Mouse (Mus musculus): ENCODE results near the gene Cdc16. TPM values are rescaled to one million over a fixed set of nuclear protein-coding genes. Genes with fewer than 3 reads are reported as not detected.

The Cdc16 gene
- polyA plus RNA-seq, 1 experiment from 2014 or later: 233 TPM

DNA sequence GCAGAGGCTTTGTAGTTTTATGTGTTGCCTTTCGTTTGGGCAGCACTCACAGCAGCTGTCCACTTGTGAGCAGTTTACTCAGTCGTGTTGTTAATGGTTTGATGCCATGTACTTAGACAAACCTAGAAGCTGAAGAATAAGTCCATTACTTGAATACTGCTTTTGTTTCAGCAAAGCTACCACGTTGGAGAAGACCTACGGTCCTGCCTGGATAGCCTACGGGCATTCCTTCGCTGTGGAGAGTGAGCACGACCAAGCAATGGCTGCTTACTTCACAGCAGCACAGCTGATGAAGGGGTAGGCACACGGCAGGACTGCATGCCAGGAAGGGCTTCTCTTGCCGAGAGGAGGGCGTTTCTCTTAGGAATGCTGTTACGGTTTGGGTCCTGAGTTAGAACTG is 11.7 kb downstream of the Cdc16 start:
- no peaks in the 10 kb centered on the region for H3K9me3 ChIP-seq (replicated peaks)
- H3K36me3 ChIP-seq: peaks cover 98% of the 10 kb centered on the region
- no peaks in the 10 kb centered on the region for H3K27me3 ChIP-seq (ENCODE audit: low read depth, poor library complexity, severe bottlenecking)
- WGBS: 90% methylated on average over 11 of the region's 11 CpGs
- no peak overlapping the region for H3K4me3 ChIP-seq
- no peak for DNase-seq (ENCODE audit: low spot score)
- H3K4me1 ChIP-seq: no peaks in the 10 kb centered on the region
- no peak overlapping the region for H3K27ac ChIP-seq

DNA sequence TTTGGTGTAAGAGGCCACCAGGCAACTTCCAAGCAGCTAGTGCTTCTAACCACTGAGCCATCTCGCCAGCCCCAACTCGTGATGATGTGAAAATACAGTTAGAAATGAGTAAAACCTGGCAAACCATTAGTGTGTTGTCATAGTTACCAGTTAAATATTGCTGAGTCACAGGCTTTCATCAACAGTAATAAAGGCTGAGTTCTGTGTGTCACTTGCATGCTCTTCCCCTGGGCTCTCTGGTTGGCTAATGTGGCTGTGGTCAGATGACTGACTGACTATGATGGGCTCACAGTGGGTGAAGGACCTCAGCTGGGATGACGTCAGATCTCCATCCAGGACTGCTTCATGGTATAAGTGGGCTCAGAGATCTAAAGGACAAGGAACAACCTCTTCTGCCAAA is 23.1 kb downstream of the Cdc16 start:
- no peak for DNase-seq (ENCODE audit: low spot score)
- Histone ChIP-seq H3K4me3 (no peak overlapping the region), H3K9me3 (replicated peaks) (no peaks in the 10 kb centered on the region), H3K36me3 (peaks cover 71% of the 10 kb centered on the region), H3K27me3 (ENCODE audit: low read depth, poor library complexity, severe bottlenecking) (no peaks in the 10 kb centered on the region), H3K27ac (no peak overlapping the region), H3K4me1 (peaks cover 7% of the 10 kb centered on the region)
- WGBS: 84% methylated on average over 3 of the region's 3 CpGs

DNA sequence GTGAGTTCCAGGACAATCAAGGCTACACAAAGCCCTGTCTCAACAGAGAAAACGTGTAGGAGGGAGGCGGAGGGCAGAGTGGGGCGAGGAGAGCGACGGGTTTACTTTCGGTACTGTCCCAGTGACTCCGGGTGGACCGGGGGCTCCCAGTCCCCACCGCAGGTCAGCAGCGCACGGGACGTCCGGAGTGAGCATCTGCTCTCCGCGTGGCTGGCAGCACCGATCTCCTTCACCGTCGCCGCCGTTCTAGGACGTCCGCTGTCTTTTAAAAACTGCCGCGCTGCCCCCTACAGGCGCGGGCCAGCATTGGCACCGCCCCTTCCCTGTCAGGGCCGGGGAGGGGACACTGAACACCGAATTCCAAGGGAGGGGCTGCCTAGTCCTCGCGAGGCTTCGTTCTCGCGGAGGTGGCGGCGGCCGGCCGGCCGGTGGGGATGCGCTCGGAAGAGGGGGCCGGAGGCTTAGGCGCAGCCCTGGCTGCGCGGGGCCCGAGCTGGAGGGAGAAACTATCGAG is 27.8 kb downstream of the Cdc16 start, which contains the start of gene Upf3a:
Gene Upf3a (plus strand): TSS at position 366 of the 514 bp plus-strand sequence.
- H3K27me3 ChIP-seq (ENCODE audit: low read depth, poor library complexity, severe bottlenecking): no peaks in the 10 kb centered on the region
- under 1% methylated on average over 47 of the region's 47 CpGs for WGBS

DNA sequence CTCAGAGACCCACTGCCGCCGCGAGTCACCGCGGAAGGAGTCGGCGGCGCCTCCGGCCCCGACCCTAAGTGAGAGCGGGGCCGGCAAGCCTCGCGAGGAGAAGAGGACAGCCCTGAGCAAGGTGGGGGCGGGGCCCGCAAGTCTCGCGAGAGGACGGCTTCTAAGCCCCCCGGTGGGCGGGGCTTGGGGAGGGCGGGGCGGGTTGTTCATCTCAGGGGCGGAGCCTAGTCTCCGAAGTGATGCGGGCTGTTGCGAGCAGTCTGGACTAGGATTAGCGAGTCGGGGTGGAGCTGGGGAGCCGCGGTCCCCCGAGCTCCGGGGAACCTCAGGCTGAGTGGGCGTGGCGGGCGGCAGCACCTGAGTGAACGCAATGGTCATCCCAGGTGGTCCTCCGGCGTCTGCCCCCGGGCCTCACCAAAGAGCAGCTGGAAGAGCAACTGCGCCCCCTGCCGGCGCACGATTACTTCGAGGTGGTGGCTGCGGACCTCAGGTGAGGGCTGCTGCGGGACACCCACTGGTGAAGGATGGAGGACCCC is 28.4 kb downstream of the Cdc16 start:
- H3K4me3 ChIP-seq: peak overlapping the region; percentile 81
- WGBS: 0% methylated on average over 43 of the region's 47 CpGs
- H3K4me1 ChIP-seq: peaks cover 16% of the 10 kb centered on the region
- H3K36me3 ChIP-seq: peaks cover 46% of the 10 kb centered on the region
- peak overlapping the region; percentile 98 for H3K27ac ChIP-seq
- H3K9me3 ChIP-seq (replicated peaks): no peaks in the 10 kb centered on the region
- H3K27me3 ChIP-seq (ENCODE audit: low read depth, poor library complexity, severe bottlenecking): no peaks in the 10 kb centered on the region
- peak; percentile 99 for DNase-seq (ENCODE audit: low spot score)

More for the DNA sequence above, 27.8 kb downstream of the Cdc16 start, which contains the start of gene Upf3a:
- H3K27ac ChIP-seq: peak within 1 kb of the TSS; percentile 98
- peaks cover 16% of the 10 kb centered on the region for H3K4me1 ChIP-seq
- peaks cover 51% of the 10 kb centered on the region for H3K36me3 ChIP-seq
- H3K4me3 ChIP-seq: peak within 1 kb of the TSS; percentile 81
- DNase-seq (ENCODE audit: low spot score): peak; percentile 96
- H3K9me3 ChIP-seq (replicated peaks): no peaks in the 10 kb centered on the region

DNA sequence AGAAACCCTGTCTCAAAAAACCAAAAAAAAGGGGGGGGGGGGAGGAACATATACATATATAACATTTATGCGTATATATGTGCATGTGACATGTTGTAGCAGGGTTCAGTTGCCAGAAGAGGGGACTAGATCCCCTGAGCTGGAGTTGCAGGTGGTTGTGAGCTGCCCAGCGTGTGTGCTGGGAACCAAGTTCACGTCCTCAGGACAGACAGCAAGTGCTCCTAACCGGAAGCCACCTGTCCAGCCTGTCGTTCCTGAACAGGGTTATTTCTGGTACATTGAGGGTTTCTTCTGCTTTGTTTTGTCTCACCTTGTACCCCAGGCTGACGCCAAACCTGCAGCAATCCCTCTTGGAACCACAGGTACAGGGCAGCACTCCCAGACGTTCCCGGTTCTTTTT is 32.1 kb downstream of the Cdc16 start:
- no peak for DNase-seq (ENCODE audit: low spot score)
- Histone ChIP-seq H3K27me3 (ENCODE audit: low read depth, poor library complexity, severe bottlenecking) (no peaks in the 10 kb centered on the region), H3K36me3 (peaks cover 52% of the 10 kb centered on the region), H3K9me3 (replicated peaks) (no peaks in the 10 kb centered on the region), H3K4me1 (peaks cover 11% of the 10 kb centered on the region), H3K4me3 (no peak overlapping the region), H3K27ac (no peak overlapping the region)
- 93% methylated on average over 8 of the region's 8 CpGs for WGBS

DNA sequence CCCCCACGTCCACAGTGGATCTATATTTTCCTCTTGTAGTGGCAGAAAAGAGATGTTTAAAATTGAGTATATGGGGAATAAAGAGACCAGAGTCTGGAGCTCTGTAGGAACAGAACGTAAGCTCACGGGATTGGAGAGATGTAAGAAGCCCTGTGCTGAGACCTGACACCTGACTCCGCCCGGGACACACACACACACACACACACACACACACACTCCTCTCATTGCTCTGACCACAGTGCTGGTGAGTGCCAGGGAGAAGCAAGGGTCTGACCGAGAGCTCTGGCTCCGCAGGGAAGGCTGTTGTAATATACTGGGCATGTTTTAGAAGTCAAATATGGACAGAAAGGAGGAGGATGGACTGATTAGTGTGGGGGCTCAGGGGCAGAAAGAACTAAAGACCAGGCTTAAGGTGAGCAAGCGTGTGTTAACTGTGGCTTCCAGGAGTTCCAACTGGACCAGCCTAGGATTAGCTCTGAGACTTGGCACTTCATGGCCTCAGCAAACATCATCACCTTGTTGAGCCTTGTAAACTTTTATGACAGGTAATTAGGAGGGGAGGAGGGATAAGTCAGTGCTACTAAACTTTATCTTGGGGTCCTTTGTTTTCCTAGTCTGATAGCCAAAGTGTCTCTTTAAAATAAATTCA is 35.7 kb downstream of the Cdc16 start:
- Histone ChIP-seq H3K27me3 (ENCODE audit: low read depth, poor library complexity, severe bottlenecking) (no peaks in the 10 kb centered on the region), H3K27ac (no peak overlapping the region), H3K36me3 (peaks cover 73% of the 10 kb centered on the region), H3K4me1 (no peaks in the 10 kb centered on the region), H3K9me3 (replicated peaks) (no peaks in the 10 kb centered on the region), H3K4me3 (no peak overlapping the region)
- no peak for DNase-seq (ENCODE audit: low spot score)
- WGBS: 89% methylated on average over 8 of the region's 8 CpGs

DNA sequence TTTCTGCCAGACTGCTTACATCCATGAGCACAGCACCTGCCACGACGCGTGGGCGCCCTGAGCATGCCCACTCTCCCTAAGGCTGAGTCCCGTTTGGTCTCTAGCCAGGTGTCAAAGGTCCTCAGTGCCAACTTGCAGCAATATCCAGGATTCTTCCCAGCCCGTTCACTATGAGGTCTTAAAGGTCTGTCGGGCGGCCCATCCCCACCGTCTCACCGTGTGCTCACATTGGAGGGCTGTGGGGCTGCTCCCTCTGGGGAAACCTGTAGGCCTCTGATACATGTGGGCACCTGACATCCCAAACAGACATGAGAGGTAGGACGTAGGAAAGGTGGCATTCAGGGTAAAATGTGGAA is 36.2 kb downstream of the Cdc16 start:
- Histone ChIP-seq H3K27ac (no peak overlapping the region), H3K9me3 (replicated peaks) (no peaks in the 10 kb centered on the region), H3K36me3 (peaks cover 73% of the 10 kb centered on the region), H3K27me3 (ENCODE audit: low read depth, poor library complexity, severe bottlenecking) (no peaks in the 10 kb centered on the region), H3K4me3 (no peak overlapping the region), H3K4me1 (no peaks in the 10 kb centered on the region)
- no peak for DNase-seq (ENCODE audit: low spot score)
- WGBS: 93% methylated on average over 11 of the region's 11 CpGs

DNA sequence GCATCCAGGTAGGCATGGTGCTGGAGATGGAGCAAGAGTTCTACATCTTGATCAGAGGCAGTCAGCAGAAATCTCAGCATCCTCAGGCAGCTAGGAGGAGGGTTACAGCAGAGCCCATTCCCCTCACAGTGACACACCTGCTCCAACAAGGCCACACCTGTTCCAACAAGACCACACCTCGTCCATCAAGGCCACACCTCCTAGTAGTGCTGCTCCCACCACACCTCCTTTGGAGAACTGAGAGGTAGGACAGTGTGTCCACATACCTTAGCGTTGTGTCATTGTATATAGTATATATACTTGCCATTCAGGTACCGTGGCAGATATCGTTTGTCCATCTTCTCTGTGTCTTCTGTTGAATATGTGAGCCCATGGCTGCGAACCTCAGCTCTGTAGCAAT is 40.2 kb downstream of the Cdc16 start:
- no peak for DNase-seq (ENCODE audit: low spot score)
- Histone ChIP-seq H3K4me3 (no peak overlapping the region), H3K9me3 (replicated peaks) (no peaks in the 10 kb centered on the region), H3K27ac (no peak overlapping the region), H3K36me3 (peaks cover 62% of the 10 kb centered on the region), H3K4me1 (no peaks in the 10 kb centered on the region), H3K27me3 (ENCODE audit: low read depth, poor library complexity, severe bottlenecking) (no peaks in the 10 kb centered on the region)
- 92% methylated on average over 5 of the region's 5 CpGs for WGBS

DNA sequence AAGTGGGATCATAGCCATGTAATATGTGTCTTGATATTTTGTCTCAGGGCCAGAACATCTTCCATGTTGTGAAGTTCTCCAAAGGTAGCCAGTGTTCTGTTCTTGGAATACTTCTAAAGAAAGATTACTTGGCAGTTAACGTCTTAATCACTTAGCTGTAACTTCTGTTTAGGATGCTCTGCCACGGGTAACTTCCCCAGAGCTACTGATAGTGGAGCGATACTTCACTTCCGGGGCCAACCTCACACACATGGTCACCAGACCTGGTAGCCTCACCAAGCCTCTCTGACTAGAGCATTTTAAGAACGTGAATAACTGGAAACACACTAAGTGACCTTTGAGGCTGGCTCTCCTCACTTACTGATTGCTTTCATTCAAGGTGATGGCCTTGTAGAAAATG is 42.1 kb downstream of the Cdc16 start:
- H3K4me1 ChIP-seq: no peaks in the 10 kb centered on the region
- no peak overlapping the region for H3K4me3 ChIP-seq
- peaks cover 45% of the 10 kb centered on the region for H3K36me3 ChIP-seq
- no peak for DNase-seq (ENCODE audit: low spot score)
- no peaks in the 10 kb centered on the region for H3K9me3 ChIP-seq (replicated peaks)
- WGBS: 92% methylated on average over 5 of the region's 5 CpGs
- no peaks in the 10 kb centered on the region for H3K27me3 ChIP-seq (ENCODE audit: low read depth, poor library complexity, severe bottlenecking)
- no peak overlapping the region for H3K27ac ChIP-seq

DNA sequence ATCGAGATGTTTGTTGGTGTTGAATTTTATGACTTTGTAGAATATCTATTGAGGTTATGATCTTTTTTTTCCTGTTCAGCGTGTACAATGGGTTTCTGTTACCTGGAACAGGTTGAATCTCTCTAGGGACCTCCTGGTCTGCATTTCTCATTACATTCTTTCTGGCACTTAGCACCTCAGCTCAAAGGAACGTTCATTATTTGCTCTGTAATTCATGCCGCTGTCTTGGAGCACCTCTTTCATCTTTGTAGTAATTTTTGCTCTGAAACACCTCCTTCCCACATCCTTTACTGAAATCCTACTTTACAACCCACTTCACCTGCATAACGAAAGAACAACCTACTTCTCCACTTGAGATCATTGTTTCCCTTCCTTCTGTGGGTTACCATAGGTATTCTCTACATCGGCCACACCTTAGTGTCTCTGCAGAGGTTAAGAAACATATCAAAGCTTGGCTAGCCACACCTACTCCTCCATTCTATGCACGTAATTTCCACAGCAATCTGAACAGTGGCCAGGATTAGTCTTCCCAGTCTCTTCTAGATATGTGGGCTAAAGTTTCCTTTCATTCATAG is 71.2 kb downstream of the Cdc16 start:
- H3K27me3 ChIP-seq (ENCODE audit: low read depth, poor library complexity, severe bottlenecking): no peaks in the 10 kb centered on the region
- no peak overlapping the region for H3K4me3 ChIP-seq
- H3K27ac ChIP-seq: no peak overlapping the region
- DNase-seq (ENCODE audit: low spot score): no peak
- no peaks in the 10 kb centered on the region for H3K9me3 ChIP-seq (replicated peaks)
- WGBS: 81% methylated on average over 7 of the region's 7 CpGs
- no peaks in the 10 kb centered on the region for H3K4me1 ChIP-seq
- H3K36me3 ChIP-seq: no peaks in the 10 kb centered on the region

Other genes starting within 250 kb of the Cdc16 start
- gene 1700029H14Rik, start 195.2 kb upstream of the Cdc16 start, polyA plus RNA-seq (2016; fragmentation: Nextera tagmentation; extraction: Ambion mirVana): not detected in 2 replicates
- 17.0 and 18.1 TPM in 2 replicates for gene Rasa3, start 80.1 kb upstream of the Cdc16 start, polyA plus RNA-seq (2016; fragmentation: Nextera tagmentation; extraction: Ambion mirVana)
- gene Cfap97d2, start 51.8 kb upstream of the Cdc16 start, polyA plus RNA-seq (2016; fragmentation: Nextera tagmentation; extraction: Ambion mirVana): not detected in 2 replicates
- 36.8 and 41.1 TPM in 2 replicates for gene Upf3a, start 27.9 kb downstream of the Cdc16 start, polyA plus RNA-seq (2016; fragmentation: Nextera tagmentation; extraction: Ambion mirVana)
- not detected in 2 replicates for gene AF366264, start 80.7 kb downstream of the Cdc16 start, polyA plus RNA-seq (2016; fragmentation: Nextera tagmentation; extraction: Ambion mirVana)
- gene Champ1, start 112.0 kb downstream of the Cdc16 start, polyA plus RNA-seq (2016; fragmentation: Nextera tagmentation; extraction: Ambion mirVana): 44.7 and 45.2 TPM in 2 replicates
- 90.3 and 93.7 TPM in 2 replicates for gene Coprs, start 132.6 kb downstream of the Cdc16 start, polyA plus RNA-seq (2016; fragmentation: Nextera tagmentation; extraction: Ambion mirVana)